Mouse (Mus musculus): Measurements from ENCODE around the gene Mus81.

DNA sequence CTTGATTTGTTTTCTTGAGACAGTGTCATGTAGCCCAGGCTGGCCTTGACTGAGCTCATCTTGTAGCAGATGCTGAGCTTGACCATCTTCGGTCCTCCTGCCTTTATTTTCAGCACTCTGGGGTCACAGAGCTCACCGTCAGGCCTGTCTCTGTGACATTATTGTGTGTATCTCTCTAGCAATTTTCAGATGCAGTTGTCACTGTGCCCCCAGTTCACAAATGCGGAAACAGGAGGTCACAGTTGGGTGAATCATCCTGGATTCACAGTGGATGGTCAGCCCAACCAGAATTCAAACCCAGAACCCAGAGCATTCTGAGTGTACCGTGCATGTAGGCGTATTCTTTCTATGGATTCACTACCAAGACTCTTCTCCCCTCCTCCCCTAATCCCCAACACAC is 42.5 kb downstream of the Mus81 start:
- TF ChIP-seq CTCF (IDR thresholded peaks at IDR 0.05) (no peak), POLR2A (IDR thresholded peaks at IDR 0.05; ENCODE audit: insufficient read depth, low read depth, low read length) (no peak), EP300 (IDR thresholded peaks at IDR 0.05; ENCODE audit: insufficient read depth, low read depth, low read length) (no peak)
